Mouse (Mus musculus) retina, postnatal 7 days (tissue): ENCODE results near the gene Tnip3.

Experiments
- DNase-seq: peaks from one replicate; pipeline ENCODE4 v3.0.0-alpha.2; 2012; ENCODE audit warnings: low read depth, low spot score

The Tnip3 gene

GRCm38 (mm10) chr6:65584870-65585332 is 59.8 kb downstream of the Tnip3 start:
- DNase-seq: no peak

- no peak for DNase-seq
These were observed 60.4 kb downstream of the Tnip3 start for GRCm38 (mm10) chr6:65585333-65586053.

- no peak for DNase-seq
These were observed 63.7 kb downstream of the Tnip3 start for GRCm38 (mm10) chr6:65588847-65589246.

GRCm38 (mm10) chr6:65590018-65590417 is 64.9 kb downstream of the Tnip3 start:
- DNase-seq: no peak

- DNase-seq: no peak
These were observed 69.1 kb downstream of the Tnip3 start for GRCm38 (mm10) chr6:65594171-65594570.

GRCm38 (mm10) chr6:65595371-65595770 is 70.3 kb downstream of the Tnip3 start:
- no peak for DNase-seq

- no peak for DNase-seq
These were observed 72.1 kb downstream of the Tnip3 start for GRCm38 (mm10) chr6:65597056-65597818.

GRCm38 (mm10) chr6:65598522-65598921 is 73.4 kb downstream of the Tnip3 start:
- no peak for DNase-seq

GRCm38 (mm10) chr6:65599865-65600739 is 75.0 kb downstream of the Tnip3 start:
- DNase-seq: no peak

GRCm38 (mm10) chr6:65600887-65601286 is 75.8 kb downstream of the Tnip3 start:
- no peak for DNase-seq

GRCm38 (mm10) chr6:65605778-65606177 is 80.7 kb downstream of the Tnip3 start:
- no peak for DNase-seq

- no peak for DNase-seq
These were observed 81.8 kb downstream of the Tnip3 start for GRCm38 (mm10) chr6:65606946-65607345.

GRCm38 (mm10) chr6:65611834-65612233 is 86.7 kb downstream of the Tnip3 start:
- DNase-seq: no peak

- DNase-seq: no peak
These were observed 88.9 kb downstream of the Tnip3 start for GRCm38 (mm10) chr6:65613924-65614585.

GRCm38 (mm10) chr6:65615641-65616040 is 90.5 kb downstream of the Tnip3 start:
- no peak for DNase-seq

GRCm38 (mm10) chr6:65621260-65621659 is 96.1 kb downstream of the Tnip3 start:
- DNase-seq: no peak

GRCm38 (mm10) chr6:65623016-65623715 is 98.1 kb downstream of the Tnip3 start:
- DNase-seq: no peak

GRCm38 (mm10) chr6:65630578-65630977 is 105.5 kb downstream of the Tnip3 start:
- DNase-seq: no peak

- DNase-seq: no peak
These were observed 107.1 kb downstream of the Tnip3 start for GRCm38 (mm10) chr6:65632184-65632583.

GRCm38 (mm10) chr6:65642431-65642830 is 117.3 kb downstream of the Tnip3 start:
- no peak for DNase-seq

GRCm38 (mm10) chr6:65644110-65644509 is 119.0 kb downstream of the Tnip3 start:
- no peak for DNase-seq
